Mouse (Mus musculus): ENCODE measurements around the gene Ccsap.

DNA sequence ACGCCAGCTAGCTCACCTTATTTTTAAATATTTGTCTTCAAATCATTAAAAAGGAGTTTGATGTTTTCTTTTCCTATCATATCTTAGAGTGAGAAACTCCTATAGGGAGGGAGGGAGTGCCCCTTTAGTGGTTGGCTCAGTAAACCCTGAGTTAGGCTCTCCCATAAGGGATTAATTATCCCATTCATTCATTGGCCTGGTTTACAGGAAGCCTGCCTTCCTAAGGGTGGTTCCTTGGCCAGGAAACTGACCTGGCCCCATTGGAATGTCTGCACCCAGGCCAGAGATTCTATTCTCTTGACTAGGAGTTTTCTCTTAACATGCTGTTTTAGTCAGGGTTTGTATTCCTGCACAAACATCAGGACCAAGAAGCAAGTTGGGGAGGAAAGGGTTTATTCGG is 27.9 kb upstream of the Ccsap start:
- TF ChIP-seq EP300 (IDR thresholded peaks at IDR 0.05; ENCODE audit: low read depth): no peak
- TF ChIP-seq CTCF (IDR thresholded peaks at IDR 0.05; ENCODE audit: low read depth): no peak
